Mouse (Mus musculus) ES-CJ7 (cell line): ENCODE measurements at regions not wholly inside any gene's neighbourhood (a gene's known extent, or its start where the extent isn't known, plus 50 kb on each side); places are given as distances from the start of the nearest gene placed in this dataset.

Experiments
- DNase-seq: peaks from one replicate; pipeline ENCODE4 v3.0.0; 2011; ENCODE audit warnings: low read depth, low spot score

GRCm38 (mm10) chr2:57772315-57772714, 225.4 kb upstream of the Galnt5 start:
- DNase-seq = peak; percentile 25

- DNase-seq = no peak
Measured at GRCm38 (mm10) chr2:57776154-57776553, 221.5 kb upstream of the Galnt5 start.

GRCm38 (mm10) chr2:57780836-57781235, 216.8 kb upstream of the Galnt5 start:
- DNase-seq = no peak

GRCm38 (mm10) chr2:57793519-57794296, 204.0 kb upstream of the Galnt5 start:
- no peak for DNase-seq

GRCm38 (mm10) chr2:57799279-57799678, 198.4 kb upstream of the Galnt5 start:
- DNase-seq = no peak

GRCm38 (mm10) chr2:57807911-57808310, 189.8 kb upstream of the Galnt5 start:
- no peak for DNase-seq

GRCm38 (mm10) chr2:57812996-57813395, 184.7 kb upstream of the Galnt5 start:
- no peak for DNase-seq

GRCm38 (mm10) chr2:57820343-57820742, 177.3 kb upstream of the Galnt5 start:
- DNase-seq = no peak

GRCm38 (mm10) chr2:57820923-57821322, 176.8 kb upstream of the Galnt5 start:
- no peak for DNase-seq

GRCm38 (mm10) chr2:57828284-57828683, 169.4 kb upstream of the Galnt5 start:
- peak; percentile 61 for DNase-seq

- peak; percentile 33 for DNase-seq
Measured at GRCm38 (mm10) chr2:57832565-57833355, 164.9 kb upstream of the Galnt5 start.

GRCm38 (mm10) chr2:57845135-57845534, 152.5 kb upstream of the Galnt5 start:
- no peak for DNase-seq

GRCm38 (mm10) chr2:57847707-57848106, 150.0 kb upstream of the Galnt5 start:
- no peak for DNase-seq

- DNase-seq = no peak
Measured at GRCm38 (mm10) chr2:57849338-57850057, 148.2 kb upstream of the Galnt5 start.

GRCm38 (mm10) chr2:57850058-57850400, 147.7 kb upstream of the Galnt5 start:
- DNase-seq = no peak

GRCm38 (mm10) chr2:57856524-57857107, 141.1 kb upstream of the Galnt5 start:
- no peak for DNase-seq

- peak; percentile 8 for DNase-seq
Measured at GRCm38 (mm10) chr2:57865289-57865688, 132.4 kb upstream of the Galnt5 start.

- DNase-seq = no peak
Measured at GRCm38 (mm10) chr2:57868046-57868445, 129.6 kb upstream of the Galnt5 start.

- no peak for DNase-seq
Measured at GRCm38 (mm10) chr2:57900168-57900567, 97.5 kb upstream of the Galnt5 start.

- no peak for DNase-seq
Measured at GRCm38 (mm10) chr2:57900580-57901247, 97.0 kb upstream of the Galnt5 start.

GRCm38 (mm10) chr2:57905184-57905583, 92.5 kb upstream of the Galnt5 start:
- no peak for DNase-seq
